Mouse (Mus musculus): ENCODE data around the gene Lgi4. TPM values are rescaled to one million over a fixed set of nuclear protein-coding genes. Genes with fewer than 3 reads are reported as not detected.

Lgi4 gene
- total and polyA plus RNA-seq, 2 experiments from 2014 or later, result 0.98 to 1.6 TPM

- Histone ChIP-seq H3K4me3 (ENCODE audit: low read depth, low read length) (no peak overlapping the region), H3K36me3 (ENCODE audit: insufficient read depth) (no peaks in the 10 kb centered on the region), H3K27ac (ENCODE audit: low read depth, low read length) (no peak overlapping the region), H3K9me3 (ENCODE audit: low read length) (no peaks in the 10 kb centered on the region), H3K9ac (no peak overlapping the region), H3K4me2 (ENCODE audit: low read depth) (no peak overlapping the region), H3K27me3 (ENCODE audit: insufficient read depth, low read length) (no peaks in the 10 kb centered on the region), H3K4me1 (ENCODE audit: insufficient read depth) (no peaks in the 10 kb centered on the region)
- DNase-seq (no peak), ATAC-seq (no peak)
- TF ChIP-seq CTCF (IDR thresholded peaks at IDR 0.05; ENCODE audit: low read depth), result no peak
- WGBS, result 16% methylated on average over 4 of the region's 4 CpGs
Measured at GRCm38 (mm10) chr7:31112036-31112435, 52.9 kb downstream of the Lgi4 start.

GRCm38 (mm10) chr7:31113800-31114199 lies 54.7 kb downstream of the Lgi4 start:
- Histone ChIP-seq H3K4me2 (ENCODE audit: low read depth) (no peak overlapping the region), H3K4me1 (ENCODE audit: insufficient read depth) (no peaks in the 10 kb centered on the region), H3K36me3 (ENCODE audit: insufficient read depth) (no peaks in the 10 kb centered on the region), H3K27ac (ENCODE audit: low read depth, low read length) (no peak overlapping the region), H3K4me3 (ENCODE audit: low read depth, low read length) (no peak overlapping the region), H3K9ac (no peak overlapping the region), H3K27me3 (ENCODE audit: insufficient read depth, low read length) (no peaks in the 10 kb centered on the region), H3K9me3 (ENCODE audit: low read length) (no peaks in the 10 kb centered on the region)
- WGBS, result 82% methylated on average over 6 of the region's 6 CpGs
- TF ChIP-seq CTCF (IDR thresholded peaks at IDR 0.05; ENCODE audit: low read depth), result no peak
- ATAC-seq, result no peak
- DNase-seq, result no peak

- DNase-seq, result no peak
- no peak overlapping the region for H3K9ac ChIP-seq
- no peak overlapping the region for H3K27ac ChIP-seq (ENCODE audit: low read depth, low read length)
- H3K4me2 ChIP-seq (ENCODE audit: low read depth), result no peak overlapping the region
- 53% methylated on average over 10 of the region's 10 CpGs for WGBS
- H3K4me1 ChIP-seq (ENCODE audit: insufficient read depth), result no peaks in the 10 kb centered on the region
- H3K4me3 ChIP-seq (ENCODE audit: low read depth, low read length), result no peak overlapping the region
- ATAC-seq, result no peak
- peak; percentile 13; the same call in 1 of the 2 replicates for TF ChIP-seq CTCF (IDR thresholded peaks at IDR 0.05; ENCODE audit: low read depth)
- H3K36me3 ChIP-seq (ENCODE audit: insufficient read depth), result no peaks in the 10 kb centered on the region
- H3K27me3 ChIP-seq (ENCODE audit: insufficient read depth, low read length), result no peaks in the 10 kb centered on the region
- H3K9me3 ChIP-seq (ENCODE audit: low read length), result no peaks in the 10 kb centered on the region
Measured at GRCm38 (mm10) chr7:31114646-31115045, 55.5 kb downstream of the Lgi4 start.

GRCm38 (mm10) chr7:31115182-31115581 lies 56.0 kb downstream of the Lgi4 start, which contains the start of gene Hpn:
TSS of gene Hpn (minus strand) at chr7:31115290.
- Histone ChIP-seq H3K27me3 (ENCODE audit: insufficient read depth, low read length) (no peaks in the 10 kb centered on the region), H3K27ac (ENCODE audit: low read depth, low read length) (no peak within 1 kb of the TSS), H3K4me2 (ENCODE audit: low read depth) (no peak within 1 kb of the TSS), H3K4me1 (ENCODE audit: insufficient read depth) (no peaks in the 10 kb centered on the region), H3K36me3 (ENCODE audit: insufficient read depth) (no peaks in the 10 kb centered on the region), H3K9ac (no peak within 1 kb of the TSS), H3K4me3 (ENCODE audit: low read depth, low read length) (no peak within 1 kb of the TSS), H3K9me3 (ENCODE audit: low read length) (no peaks in the 10 kb centered on the region)
- ATAC-seq (no peak), DNase-seq (no peak)
- 22% methylated on average over 15 of the region's 15 CpGs for WGBS
- no peak for TF ChIP-seq CTCF (IDR thresholded peaks at IDR 0.05; ENCODE audit: low read depth)

GRCm38 (mm10) chr7:31115587-31116043 lies 56.5 kb downstream of the Lgi4 start:
- H3K9ac ChIP-seq, result no peak overlapping the region
- ATAC-seq (no peak), DNase-seq (no peak)
- no peak overlapping the region for H3K27ac ChIP-seq (ENCODE audit: low read depth, low read length)
- no peaks in the 10 kb centered on the region for H3K4me1 ChIP-seq (ENCODE audit: insufficient read depth)
- no peak for TF ChIP-seq CTCF (IDR thresholded peaks at IDR 0.05; ENCODE audit: low read depth)
- no peaks in the 10 kb centered on the region for H3K9me3 ChIP-seq (ENCODE audit: low read length)
- H3K27me3 ChIP-seq (ENCODE audit: insufficient read depth, low read length), result no peaks in the 10 kb centered on the region
- 36% methylated on average over 17 of the region's 17 CpGs for WGBS
- H3K36me3 ChIP-seq (ENCODE audit: insufficient read depth), result no peaks in the 10 kb centered on the region
- no peak overlapping the region for H3K4me3 ChIP-seq (ENCODE audit: low read depth, low read length)
- H3K4me2 ChIP-seq (ENCODE audit: low read depth), result no peak overlapping the region

- TF ChIP-seq CTCF (IDR thresholded peaks at IDR 0.05; ENCODE audit: low read depth), result no peak
- H3K36me3 ChIP-seq (ENCODE audit: insufficient read depth), result no peaks in the 10 kb centered on the region
- H3K27ac ChIP-seq (ENCODE audit: low read depth, low read length), result no peak overlapping the region
- ATAC-seq, result no peak
- WGBS, result 46% methylated on average over 15 of the region's 16 CpGs
- H3K27me3 ChIP-seq (ENCODE audit: insufficient read depth, low read length), result no peaks in the 10 kb centered on the region
- H3K4me3 ChIP-seq (ENCODE audit: low read depth, low read length), result no peak overlapping the region
- no peak overlapping the region for H3K9ac ChIP-seq
- no peaks in the 10 kb centered on the region for H3K4me1 ChIP-seq (ENCODE audit: insufficient read depth)
- no peak for DNase-seq
- H3K9me3 ChIP-seq (ENCODE audit: low read length), result no peaks in the 10 kb centered on the region
- no peak overlapping the region for H3K4me2 ChIP-seq (ENCODE audit: low read depth)
Measured at GRCm38 (mm10) chr7:31116721-31117145, 57.6 kb downstream of the Lgi4 start.

GRCm38 (mm10) chr7:31117465-31117864 lies 58.3 kb downstream of the Lgi4 start:
- Histone ChIP-seq H3K4me3 (ENCODE audit: low read depth, low read length) (no peak overlapping the region), H3K27ac (ENCODE audit: low read depth, low read length) (no peak overlapping the region), H3K4me1 (ENCODE audit: insufficient read depth) (no peaks in the 10 kb centered on the region), H3K9ac (no peak overlapping the region), H3K4me2 (ENCODE audit: low read depth) (no peak overlapping the region), H3K27me3 (ENCODE audit: insufficient read depth, low read length) (no peaks in the 10 kb centered on the region), H3K9me3 (ENCODE audit: low read length) (no peaks in the 10 kb centered on the region), H3K36me3 (ENCODE audit: insufficient read depth) (no peaks in the 10 kb centered on the region)
- ATAC-seq (no peak), DNase-seq (no peak)
- TF ChIP-seq CTCF (IDR thresholded peaks at IDR 0.05; ENCODE audit: low read depth), result no peak
- 84% methylated on average over 11 of the region's 11 CpGs for WGBS

All from forebrain, postnatal 0 days (tissue).